Mouse (Mus musculus): ENCODE results near the gene Nfkbie. TPM values are rescaled to one million over a fixed set of nuclear protein-coding genes. Genes with fewer than 3 reads are reported as not detected.
A peak's percentile ranks its signal among the peaks of the same experiment; 100 is the strongest.

Nfkbie gene
- polyA plus RNA-seq, 1 experiment from 2014 or later = 1.2 TPM

- Histone ChIP-seq H3K4me1 (replicated peaks) (no peaks in the 10 kb centered on the region; the same call in 1 of the 2 replicates), H3K36me3 (replicated peaks) (no peaks in the 10 kb centered on the region), H3K4me2 (no peak overlapping the region), H3K27ac (replicated peaks) (no peak overlapping the region), H3K9me3 (replicated peaks) (no peaks in the 10 kb centered on the region), H3K9ac (no peak overlapping the region), H3K4me3 (replicated peaks) (no peak overlapping the region), H3K27me3 (peaks cover 100% of the 10 kb centered on the region)
- 60% methylated on average over 2 of the region's 2 CpGs for WGBS (ENCODE audit: insufficient replicate concordance)
- ATAC-seq (ENCODE audit: insufficient read depth) = no peak
These were observed 12.8 kb upstream of the Nfkbie start for GRCm38 (mm10) chr17:45542705-45543104.

GRCm38 (mm10) chr17:45543115-45543514, 12.4 kb upstream of the Nfkbie start:
- H3K27me3 ChIP-seq = peaks cover 100% of the 10 kb centered on the region
- no peak overlapping the region for H3K4me3 ChIP-seq (replicated peaks)
- ATAC-seq (ENCODE audit: insufficient read depth) = no peak
- H3K27ac ChIP-seq (replicated peaks) = no peak overlapping the region
- H3K4me2 ChIP-seq = no peak overlapping the region
- no peaks in the 10 kb centered on the region for H3K9me3 ChIP-seq (replicated peaks)
- WGBS (ENCODE audit: insufficient replicate concordance) = 5% methylated on average over 1 of the region's 1 CpGs
- H3K9ac ChIP-seq = no peak overlapping the region
- no peaks in the 10 kb centered on the region for H3K36me3 ChIP-seq (replicated peaks)
- H3K4me1 ChIP-seq (replicated peaks) = no peaks in the 10 kb centered on the region; the same call in 1 of the 2 replicates

GRCm38 (mm10) chr17:45544001-45544872, 11.3 kb upstream of the Nfkbie start:
- Histone ChIP-seq H3K27ac (replicated peaks) (no peak overlapping the region), H3K4me1 (replicated peaks) (peaks cover 5% of the 10 kb centered on the region), H3K9me3 (replicated peaks) (no peaks in the 10 kb centered on the region), H3K9ac (no peak overlapping the region), H3K27me3 (peaks cover 100% of the 10 kb centered on the region), H3K36me3 (replicated peaks) (no peaks in the 10 kb centered on the region), H3K4me2 (no peak overlapping the region), H3K4me3 (replicated peaks) (no peak overlapping the region)
- ATAC-seq (ENCODE audit: insufficient read depth) = no peak
- WGBS (ENCODE audit: insufficient replicate concordance) = 6% methylated on average over 24 of the region's 24 CpGs

- Histone ChIP-seq H3K9me3 (replicated peaks) (no peaks in the 10 kb centered on the region), H3K27ac (replicated peaks) (no peak overlapping the region), H3K4me1 (replicated peaks) (peaks cover 9% of the 10 kb centered on the region), H3K9ac (no peak overlapping the region), H3K4me3 (replicated peaks) (no peak overlapping the region), H3K27me3 (peaks cover 100% of the 10 kb centered on the region), H3K36me3 (replicated peaks) (no peaks in the 10 kb centered on the region), H3K4me2 (no peak overlapping the region)
- 2% methylated on average over 46 of the region's 46 CpGs for WGBS (ENCODE audit: insufficient replicate concordance)
- no peak for ATAC-seq (ENCODE audit: insufficient read depth)
These were observed 10.6 kb upstream of the Nfkbie start for GRCm38 (mm10) chr17:45544873-45545277.

GRCm38 (mm10) chr17:45545278-45545961, 10.1 kb upstream of the Nfkbie start:
- H3K9ac ChIP-seq = no peak overlapping the region
- no peak overlapping the region for H3K27ac ChIP-seq (replicated peaks)
- peaks cover 9% of the 10 kb centered on the region for H3K4me1 ChIP-seq (replicated peaks)
- 4% methylated on average over 74 of the region's 74 CpGs for WGBS (ENCODE audit: insufficient replicate concordance)
- ATAC-seq (ENCODE audit: insufficient read depth) = no peak
- peaks cover 100% of the 10 kb centered on the region for H3K27me3 ChIP-seq
- H3K36me3 ChIP-seq (replicated peaks) = no peaks in the 10 kb centered on the region
- H3K4me2 ChIP-seq = peak overlapping the region; percentile 5; the same call in 1 of the 2 replicates
- no peaks in the 10 kb centered on the region for H3K9me3 ChIP-seq (replicated peaks)
- H3K4me3 ChIP-seq (replicated peaks) = no peak overlapping the region

DNA sequence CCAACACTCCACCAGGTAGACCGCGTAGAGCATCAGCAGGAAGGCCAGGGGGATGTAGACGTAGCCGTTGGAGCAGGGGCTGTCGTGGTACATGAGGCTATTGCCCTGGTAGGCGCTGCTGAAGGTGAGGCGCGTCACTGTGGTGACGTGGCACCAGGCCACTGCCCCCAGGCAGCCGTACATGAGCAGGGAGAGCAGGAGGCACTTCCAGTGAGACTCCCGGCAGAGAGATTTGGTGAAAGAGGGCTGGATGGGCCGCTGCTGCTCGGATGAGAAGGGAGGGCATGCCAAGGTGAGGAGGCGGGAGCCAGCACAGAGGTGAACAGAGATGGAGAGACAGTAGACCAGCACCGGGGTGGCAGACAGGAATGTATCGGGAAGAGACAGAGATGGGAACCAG, 8.6 kb upstream of the Nfkbie start:
- H3K4me2 ChIP-seq = no peak overlapping the region
- H3K9ac ChIP-seq = no peak overlapping the region
- H3K36me3 ChIP-seq (replicated peaks) = no peaks in the 10 kb centered on the region
- peaks cover 100% of the 10 kb centered on the region for H3K27me3 ChIP-seq
- H3K27ac ChIP-seq (replicated peaks) = no peak overlapping the region
- no peak for ATAC-seq (ENCODE audit: insufficient read depth)
- H3K4me1 ChIP-seq (replicated peaks) = peaks cover 11% of the 10 kb centered on the region
- no peaks in the 10 kb centered on the region for H3K9me3 ChIP-seq (replicated peaks)
- 49% methylated on average over 16 of the region's 16 CpGs for WGBS (ENCODE audit: insufficient replicate concordance)
- H3K4me3 ChIP-seq (replicated peaks) = no peak overlapping the region

DNA sequence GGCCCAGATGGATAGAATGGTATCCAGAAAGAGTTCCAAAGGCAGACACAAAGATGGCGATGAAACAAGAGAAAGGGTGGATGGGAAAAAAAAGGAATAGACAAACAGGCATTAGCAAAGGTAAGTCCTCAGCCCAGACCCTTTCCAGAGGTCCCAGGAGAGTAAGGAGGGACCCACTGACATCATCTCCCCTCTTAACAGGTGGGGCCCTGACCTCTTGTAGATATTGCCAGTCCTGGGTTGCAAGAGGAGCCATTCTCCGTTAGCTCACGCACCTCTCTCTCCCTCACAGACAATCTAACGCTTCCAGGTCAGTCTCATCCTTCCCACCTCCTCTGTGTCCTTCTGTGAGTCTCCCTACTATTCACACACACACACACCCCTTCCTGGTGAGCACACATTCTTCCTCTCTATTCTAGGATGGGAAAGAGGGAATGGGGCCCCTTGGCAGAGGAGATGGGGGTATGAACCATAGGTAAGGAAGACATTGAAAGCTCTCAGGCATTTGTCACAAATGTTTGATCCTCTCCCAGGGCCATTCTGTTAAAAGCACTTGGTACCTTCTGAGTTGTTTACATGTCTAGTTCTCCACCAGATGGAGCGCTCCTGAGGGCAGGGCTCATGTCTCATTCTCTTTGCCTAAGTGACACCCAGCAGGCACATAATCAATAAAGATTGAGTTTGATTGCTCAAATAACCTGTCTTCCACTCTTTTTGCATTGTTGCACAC, 7.9 kb upstream of the Nfkbie start:
- no peak overlapping the region for H3K4me3 ChIP-seq (replicated peaks)
- no peaks in the 10 kb centered on the region for H3K9me3 ChIP-seq (replicated peaks)
- no peak overlapping the region for H3K27ac ChIP-seq (replicated peaks)
- H3K9ac ChIP-seq = no peak overlapping the region
- H3K4me2 ChIP-seq = no peak overlapping the region
- WGBS (ENCODE audit: insufficient replicate concordance) = 66% methylated on average over 5 of the region's 5 CpGs
- H3K36me3 ChIP-seq (replicated peaks) = no peaks in the 10 kb centered on the region
- peaks cover 12% of the 10 kb centered on the region for H3K4me1 ChIP-seq (replicated peaks)
- ATAC-seq (ENCODE audit: insufficient read depth) = no peak
- H3K27me3 ChIP-seq = peaks cover 98% of the 10 kb centered on the region

- Histone ChIP-seq H3K4me3 (replicated peaks) (peak overlapping the region; percentile 47), H3K4me1 (replicated peaks) (peaks cover 12% of the 10 kb centered on the region), H3K4me2 (peak overlapping the region; percentile 71), H3K27me3 (peaks cover 93% of the 10 kb centered on the region), H3K9ac (no peak overlapping the region), H3K27ac (replicated peaks) (no peak overlapping the region), H3K9me3 (replicated peaks) (no peaks in the 10 kb centered on the region), H3K36me3 (replicated peaks) (no peaks in the 10 kb centered on the region)
- 3% methylated on average over 67 of the region's 68 CpGs for WGBS (ENCODE audit: insufficient replicate concordance)
- ATAC-seq (ENCODE audit: insufficient read depth) = no peak
These were observed 6.7 kb upstream of the Nfkbie start for GRCm38 (mm10) chr17:45548541-45549512.

- H3K4me3 ChIP-seq (replicated peaks) = peak within 1 kb of the TSS; percentile 47
- H3K4me2 ChIP-seq = peak within 1 kb of the TSS; percentile 71
These were observed 5.8 kb upstream of the Nfkbie start, which contains the start of gene Tmem151b for GRCm38 (mm10) chr17:45549617-45550181. Gene Tmem151b, minus strand, starts transcription at chr17:45549677.

DNA sequence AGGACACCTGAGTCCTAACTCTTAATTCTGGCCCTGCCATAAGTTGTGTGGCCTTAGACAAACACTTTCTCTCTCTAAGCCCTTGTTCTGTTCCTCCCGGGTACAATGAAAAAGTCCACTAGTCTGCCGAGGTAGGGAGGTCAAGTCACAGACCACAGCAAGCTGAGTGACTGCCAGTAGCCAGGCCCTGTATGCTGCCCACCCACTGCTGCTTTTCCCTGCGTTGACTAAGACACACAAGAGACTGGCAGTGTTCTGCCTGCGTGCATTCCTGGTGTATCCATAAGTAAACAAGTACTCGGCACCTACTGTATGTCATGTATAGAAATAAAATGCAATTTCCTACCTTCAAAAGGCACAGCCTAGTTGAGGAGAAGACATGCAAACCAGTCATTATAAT, 5.2 kb upstream of the Nfkbie start:
- WGBS (ENCODE audit: insufficient replicate concordance) = 30% methylated on average over 5 of the region's 5 CpGs
- Histone ChIP-seq H3K36me3 (replicated peaks) (no peaks in the 10 kb centered on the region), H3K27me3 (peaks cover 91% of the 10 kb centered on the region), H3K4me3 (replicated peaks) (no peak overlapping the region), H3K4me1 (replicated peaks) (peaks cover 17% of the 10 kb centered on the region), H3K4me2 (no peak overlapping the region), H3K27ac (replicated peaks) (no peak overlapping the region), H3K9me3 (replicated peaks) (no peaks in the 10 kb centered on the region), H3K9ac (no peak overlapping the region)
- no peak for ATAC-seq (ENCODE audit: insufficient read depth)

More at GRCm38 (mm10) chr17:45549617-45550181, 5.8 kb upstream of the Nfkbie start, which contains the start of gene Tmem151b:
- no peaks in the 10 kb centered on the region for H3K36me3 ChIP-seq (replicated peaks)
- ATAC-seq (ENCODE audit: insufficient read depth) = no peak
- H3K4me1 ChIP-seq (replicated peaks) = peaks cover 12% of the 10 kb centered on the region
- no peak within 1 kb of the TSS for H3K9ac ChIP-seq
- under 1% methylated on average over 24 of the region's 29 CpGs for WGBS (ENCODE audit: insufficient replicate concordance)
- peaks cover 92% of the 10 kb centered on the region for H3K27me3 ChIP-seq
- H3K9me3 ChIP-seq (replicated peaks) = no peaks in the 10 kb centered on the region
- H3K27ac ChIP-seq (replicated peaks) = no peak within 1 kb of the TSS

Data from liver, embryonic 15.5 days (tissue).